Mouse (Mus musculus) heart, embryonic 16.5 days (tissue): ENCODE data around the gene Pcp4l1. TPM values are rescaled to one million over a fixed set of nuclear protein-coding genes. Genes with fewer than 3 reads are reported as not detected.
"Not testable (repeated sequence)": the region's sequence is repeated elsewhere in the genome, so short reads cannot be mapped to it uniquely, and the experiment has no call there.

Source experiments
- ATAC-seq: fragments of 200-750 bp; cut with Nextera tagmentation; replicated peaks from 2 replicates; pipeline ENCODE4 v1.8.0; 2017; ENCODE audit warnings: moderate number of reproducible peaks; ENCODE audit not compliant: insufficient read depth, low FRiP score; ENCODE audit errors: extremely low read depth
- H3K27ac ChIP-seq: fragments of 300-500 bp; sonication (generic); 2 replicates; pipeline ENCODE4 v1.5.1; 2014; ENCODE audit warnings: mild to moderate bottlenecking, low read length, control low read depth, moderate library complexity
- H3K27me3 ChIP-seq: fragments of 300-500 bp; sonication (generic); 2 replicates; pipeline ENCODE4 v1.6.1; 2014; ENCODE audit warnings: low read length, mixed read lengths; ENCODE audit not compliant: control insufficient read depth, insufficient read depth
- H3K36me3 ChIP-seq: fragments of 300-500 bp; sonication (generic); 2 replicates; pipeline ENCODE4 v1.6.1; 2014; ENCODE audit not compliant: control insufficient read depth, insufficient read depth
- H3K4me1 ChIP-seq: fragments of 300-500 bp; sonication (generic); 2 replicates; pipeline ENCODE4 v1.6.1; 2014; ENCODE audit warnings: low read length, mixed read lengths; ENCODE audit not compliant: control insufficient read depth, insufficient read depth
- H3K4me2 ChIP-seq: fragments of 300-500 bp; sonication (generic); 2 replicates; pipeline ENCODE4 v1.6.1; 2014; ENCODE audit warnings: low read depth, mild to moderate bottlenecking, control low read depth, low read length
- H3K4me3 ChIP-seq: fragments of 300-500 bp; sonication (generic); 2 replicates; pipeline ENCODE4 v1.5.1; 2014; ENCODE audit warnings: mild to moderate bottlenecking, control low read depth, low read length
- H3K9ac ChIP-seq: fragments of 300-500 bp; sonication (generic); 2 replicates; pipeline ENCODE4 v1.6.1; 2014; ENCODE audit warnings: low read length, control low read depth
- H3K9me3 ChIP-seq: fragments of 300-500 bp; sonication (generic); replicated peaks from 2 replicates; pipeline ENCODE4 v1.6.1; 2016; ENCODE audit warnings: low read length; ENCODE audit not compliant: control insufficient read depth
- WGBS: fragments of 180-500 bp; shearing (Covaris S2); extraction: QIAGEN DNeasy Blood & Tissue Kit; methylation state at CpG from one replicate; pipeline ENCODE4 v1.1.7; 2014; 5-methylcytosine and 5-hydroxymethylcytosine counted together
- polyA plus RNA-seq: library from polyadenylated mRNA; unstranded; fragments of >200 nt; fragmentation: Nextera tagmentation; extraction: Ambion mirVana; gene quantifications from 2 replicates; pipeline ENCODE4 v1.2.1, GENCODE M21; 2015

Gene Pcp4l1
- polyA plus RNA-seq, 1 experiment from 2014 or later: 57.2 TPM

- H3K4me1 ChIP-seq, H3K4me3 ChIP-seq, H3K27me3 ChIP-seq, H3K9me3 ChIP-seq, H3K27ac ChIP-seq, H3K9ac ChIP-seq, H3K4me2 ChIP-seq, ATAC-seq: not testable (repeated sequence)
- WGBS: 91% methylated on average over 8 of the region's 8 CpGs
- H3K36me3 ChIP-seq: peaks cover 68% of the 10 kb centered on the region
Observed at GRCm38 (mm10) chr1:171137486-171138155, 58.4 kb downstream of the Pcp4l1 start.

DNA sequence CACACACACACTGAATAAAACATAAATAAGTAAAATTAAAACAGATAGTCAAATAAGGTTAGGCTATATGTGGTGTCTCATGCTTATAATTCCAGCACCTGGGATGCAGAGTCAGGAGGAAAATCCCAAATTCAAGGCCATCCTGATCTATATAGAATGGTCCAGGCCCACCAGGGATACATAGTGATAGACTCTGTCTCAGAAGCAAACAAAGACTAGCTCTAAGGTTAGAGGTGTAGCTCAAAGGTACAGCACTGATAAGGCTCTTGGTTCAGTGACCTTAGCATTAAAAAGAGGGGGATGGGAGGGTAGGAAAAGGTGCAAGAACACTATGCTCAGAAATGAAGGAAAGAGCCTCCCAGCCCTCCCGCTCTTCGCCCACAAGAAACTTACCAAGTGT is 60.5 kb downstream of the Pcp4l1 start:
- Histone ChIP-seq H3K4me2 (no peak overlapping the region), H3K4me3 (no peak overlapping the region), H3K36me3 (peaks cover 59% of the 10 kb centered on the region), H3K27me3 (no peaks in the 10 kb centered on the region), H3K9ac (no peak overlapping the region), H3K27ac (no peak overlapping the region), H3K9me3 (no peaks in the 10 kb centered on the region), H3K4me1 (peaks cover 4% of the 10 kb centered on the region; the same call in 1 of the 2 replicates)
- 97% methylated on average over 2 of the region's 2 CpGs for WGBS
- no peak for ATAC-seq

DNA sequence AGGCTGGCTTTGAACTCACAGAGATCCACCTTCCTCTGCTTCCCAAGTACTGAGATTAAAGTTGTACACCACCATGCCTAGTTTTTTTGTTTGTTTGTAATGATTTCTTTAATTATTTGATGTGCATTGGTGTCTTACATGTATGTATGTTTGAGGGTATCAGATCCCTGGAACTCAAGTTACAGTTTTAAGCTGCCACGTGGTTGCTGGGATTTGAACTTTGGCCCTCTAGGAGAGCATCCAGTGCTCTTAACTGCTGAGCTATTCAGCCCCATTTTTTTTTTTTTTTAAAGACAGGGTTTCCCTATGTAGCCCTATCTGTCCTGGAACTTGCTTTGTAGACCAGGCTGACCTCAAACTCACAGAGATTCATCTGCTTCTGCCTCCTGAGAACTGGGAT is 65.1 kb downstream of the Pcp4l1 start:
- WGBS: 83% methylated on average over 1 of the region's 1 CpGs
- no peak for ATAC-seq
- Histone ChIP-seq H3K9me3 (no peaks in the 10 kb centered on the region), H3K27ac (no peak overlapping the region), H3K36me3 (peaks cover 68% of the 10 kb centered on the region), H3K4me2 (no peak overlapping the region), H3K4me1 (peaks cover 4% of the 10 kb centered on the region; the same call in 1 of the 2 replicates), H3K9ac (no peak overlapping the region), H3K4me3 (no peak overlapping the region), H3K27me3 (no peaks in the 10 kb centered on the region)

- Histone ChIP-seq H3K4me2 (no peak overlapping the region), H3K4me3 (no peak overlapping the region), H3K36me3 (peaks cover 52% of the 10 kb centered on the region), H3K27me3 (no peaks in the 10 kb centered on the region), H3K4me1 (peaks cover 4% of the 10 kb centered on the region; the same call in 1 of the 2 replicates), H3K9ac (no peak overlapping the region), H3K27ac (no peak overlapping the region), H3K9me3 (no peaks in the 10 kb centered on the region)
- WGBS: 64% methylated on average over 7 of the region's 7 CpGs
- no peak for ATAC-seq
Observed at GRCm38 (mm10) chr1:171129251-171129650, 66.8 kb downstream of the Pcp4l1 start.

DNA sequence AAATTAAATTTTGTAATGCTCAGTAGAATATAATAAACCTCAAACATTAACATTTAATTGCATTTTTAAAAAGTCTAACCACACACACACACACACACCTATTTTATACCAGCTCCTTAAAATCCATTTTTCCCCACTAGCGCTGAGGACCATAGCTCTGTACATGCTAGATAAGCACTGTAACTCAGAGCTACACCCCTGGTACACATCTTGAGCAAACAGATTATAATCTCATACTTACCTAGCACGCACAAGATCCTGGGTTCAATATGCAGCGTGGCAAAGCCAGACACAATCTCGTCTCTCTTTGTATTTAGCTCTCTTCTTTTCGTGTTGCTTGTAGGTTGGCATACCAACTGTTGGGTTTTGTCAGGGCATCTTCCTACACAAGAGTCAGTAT is 71.7 kb downstream of the Pcp4l1 start:
- H3K27ac ChIP-seq: no peak overlapping the region
- H3K9me3 ChIP-seq: no peaks in the 10 kb centered on the region
- no peak overlapping the region for H3K9ac ChIP-seq
- WGBS: 83% methylated on average over 5 of the region's 5 CpGs
- no peak overlapping the region for H3K4me2 ChIP-seq
- peaks cover 23% of the 10 kb centered on the region for H3K36me3 ChIP-seq
- no peak overlapping the region for H3K4me3 ChIP-seq
- peaks cover 7% of the 10 kb centered on the region; the same call in 1 of the 2 replicates for H3K4me1 ChIP-seq
- no peak for ATAC-seq
- H3K27me3 ChIP-seq: no peaks in the 10 kb centered on the region

Other genes with a start within 250 kb of the Pcp4l1 start
- gene Fcgr2b, start 219.7 kb downstream of the Pcp4l1 start, polyA plus RNA-seq: 2.5 and 3.0 TPM in 2 replicates
- 1.1 and 1.3 TPM in 2 replicates for gene Fcgr4, start 177.3 kb downstream of the Pcp4l1 start, polyA plus RNA-seq
- gene Fcgr3, start 131.3 kb downstream of the Pcp4l1 start, polyA plus RNA-seq: 10.2 and 10.7 TPM in 2 replicates
- gene Cfap126, start 82.3 kb downstream of the Pcp4l1 start, polyA plus RNA-seq: 2.9 and 3.5 TPM in 2 replicates
- 622 and 629 TPM in 2 replicates for gene Sdhc, start 45.7 kb downstream of the Pcp4l1 start, polyA plus RNA-seq
- 0.44 and 1.1 TPM in 2 replicates for gene Mpz, start 45.6 kb downstream of the Pcp4l1 start, polyA plus RNA-seq
- gene Nr1i3, start 17.7 kb upstream of the Pcp4l1 start, polyA plus RNA-seq: 0.35 and 0.43 TPM in 2 replicates
- 60.7 and 68.9 TPM in 2 replicates for gene Tomm40l, start 26.2 kb upstream of the Pcp4l1 start, polyA plus RNA-seq
- gene Apoa2, start 28.8 kb upstream of the Pcp4l1 start, polyA plus RNA-seq: 10.6 and 11.9 TPM in 2 replicates
- 34.4 and 36.3 TPM in 2 replicates for gene Fcer1g, start 38.1 kb upstream of the Pcp4l1 start, polyA plus RNA-seq
- 4.4 and 5.7 TPM in 2 replicates for gene Adamts4, start 54.2 kb upstream of the Pcp4l1 start, polyA plus RNA-seq
- gene Ndufs2, start 55.1 kb upstream of the Pcp4l1 start, polyA plus RNA-seq: 659 and 700 TPM in 2 replicates
- gene B4galt3, start 74.1 kb upstream of the Pcp4l1 start, polyA plus RNA-seq: 47.5 and 54.9 TPM in 2 replicates
- 32.4 and 41.9 TPM in 2 replicates for gene Ppox, start 84.9 kb upstream of the Pcp4l1 start, polyA plus RNA-seq
- gene Usp21, start 91.7 kb upstream of the Pcp4l1 start, polyA plus RNA-seq: 48.5 and 55.8 TPM in 2 replicates
- 82.0 and 82.1 TPM in 2 replicates for gene Ufc1, start 98.8 kb upstream of the Pcp4l1 start, polyA plus RNA-seq
- gene Dedd, start 132.9 kb upstream of the Pcp4l1 start, polyA plus RNA-seq: 36.0 and 37.6 TPM in 2 replicates
- 34.4 and 38.5 TPM in 2 replicates for gene Nit1, start 149.4 kb upstream of the Pcp4l1 start, polyA plus RNA-seq
- gene Pfdn2, start 149.4 kb upstream of the Pcp4l1 start, polyA plus RNA-seq: 76.4 and 84.5 TPM in 2 replicates
- gene Klhdc9, start 164.5 kb upstream of the Pcp4l1 start, polyA plus RNA-seq: 0.71 and 1.0 TPM in 2 replicates
- 0.39 and 0.81 TPM in 2 replicates for gene Nectin4, start 173.8 kb upstream of the Pcp4l1 start, polyA plus RNA-seq
- gene Arhgap30, start 192.7 kb upstream of the Pcp4l1 start, polyA plus RNA-seq: 3.5 and 7.5 TPM in 2 replicates
- 47.5 and 53.1 TPM in 2 replicates for gene Usf1, start 215.0 kb upstream of the Pcp4l1 start, polyA plus RNA-seq
- gene Tstd1, start 222.6 kb upstream of the Pcp4l1 start, polyA plus RNA-seq: 3.7 and 4.2 TPM in 2 replicates
- gene F11r, start 241.3 kb upstream of the Pcp4l1 start, polyA plus RNA-seq: 76.1 and 80.0 TPM in 2 replicates